Mouse (Mus musculus) spleen, postnatal 36 days (tissue): ENCODE results near the gene Msrb1.
A peak's percentile ranks its signal among the peaks of the same experiment; 100 is the strongest.
"Not testable (repeated sequence)": the region's sequence is repeated elsewhere in the genome, so short reads cannot be mapped to it uniquely, and the experiment has no call there.

ENCODE experiments used
- DNase-seq, 2 experiments: peaks; one replicate each; pipeline ENCODE4 v3.0.0; 2022; ENCODE audit warnings: low spot score in 2 of 2, mixed read lengths in 1 of 2

The Msrb1 gene

GRCm38 (mm10) chr17:24719494-24720222 is 16.8 kb upstream of the Msrb1 start:
- DNase-seq, result peak; percentile 98

DNA sequence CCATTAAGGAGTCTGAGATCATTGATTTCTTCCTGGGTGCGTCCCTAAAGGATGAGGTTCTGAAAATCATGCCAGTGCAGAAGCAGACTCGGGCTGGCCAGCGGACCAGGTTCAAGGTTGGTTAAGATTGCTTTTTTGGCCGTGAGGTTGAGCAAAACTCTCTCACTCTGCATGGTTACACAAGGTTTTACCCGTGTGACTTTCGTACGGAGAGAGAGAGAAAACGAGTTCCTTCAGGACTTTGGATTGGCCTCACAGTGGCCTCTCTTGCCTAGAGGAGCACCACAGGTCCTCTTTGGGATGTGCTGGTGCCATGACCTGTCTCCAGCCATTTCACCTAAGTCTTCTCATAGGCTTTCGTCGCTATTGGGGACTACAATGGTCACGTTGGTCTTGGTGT is 15.8 kb upstream of the Msrb1 start:
- DNase-seq, result not testable (repeated sequence)

- not testable (repeated sequence) for DNase-seq
Observed at GRCm38 (mm10) chr17:24721383-24721955, 15.0 kb upstream of the Msrb1 start.

DNA sequence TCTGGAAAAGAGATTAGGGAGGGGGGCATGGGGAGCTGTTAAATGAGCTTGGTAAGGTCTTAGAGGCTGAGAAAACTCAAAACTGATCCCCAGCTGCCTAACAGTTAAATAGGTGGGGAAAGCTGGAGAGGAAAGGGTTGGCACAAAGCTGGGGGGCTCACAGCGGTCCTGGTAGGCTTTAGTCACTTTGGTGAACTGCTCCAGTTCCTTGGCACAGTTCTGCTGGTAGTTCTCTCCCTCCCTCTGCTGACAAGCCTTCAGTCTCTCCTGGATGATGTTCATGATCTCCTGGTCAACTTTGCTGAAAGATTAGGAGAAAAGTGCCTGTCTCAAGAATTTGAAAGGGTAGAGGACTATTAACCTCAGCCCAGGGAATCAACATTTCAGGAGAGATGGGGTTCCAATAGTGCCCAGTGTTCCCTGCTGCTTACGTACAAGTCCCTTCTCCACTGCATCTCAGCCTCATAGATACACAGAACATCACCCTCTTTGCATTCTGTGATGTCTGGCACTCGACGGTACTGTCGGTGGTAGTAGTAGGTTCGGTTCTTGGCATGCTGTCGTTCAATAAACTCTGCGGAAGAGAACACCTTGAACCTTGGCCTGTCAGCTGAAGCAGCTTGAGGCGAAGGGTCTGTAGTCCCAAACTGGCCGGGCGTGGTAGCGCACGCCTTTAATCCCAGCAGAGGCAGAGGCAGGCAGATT is 14.1 kb upstream of the Msrb1 start:
- no peak for DNase-seq

DNA sequence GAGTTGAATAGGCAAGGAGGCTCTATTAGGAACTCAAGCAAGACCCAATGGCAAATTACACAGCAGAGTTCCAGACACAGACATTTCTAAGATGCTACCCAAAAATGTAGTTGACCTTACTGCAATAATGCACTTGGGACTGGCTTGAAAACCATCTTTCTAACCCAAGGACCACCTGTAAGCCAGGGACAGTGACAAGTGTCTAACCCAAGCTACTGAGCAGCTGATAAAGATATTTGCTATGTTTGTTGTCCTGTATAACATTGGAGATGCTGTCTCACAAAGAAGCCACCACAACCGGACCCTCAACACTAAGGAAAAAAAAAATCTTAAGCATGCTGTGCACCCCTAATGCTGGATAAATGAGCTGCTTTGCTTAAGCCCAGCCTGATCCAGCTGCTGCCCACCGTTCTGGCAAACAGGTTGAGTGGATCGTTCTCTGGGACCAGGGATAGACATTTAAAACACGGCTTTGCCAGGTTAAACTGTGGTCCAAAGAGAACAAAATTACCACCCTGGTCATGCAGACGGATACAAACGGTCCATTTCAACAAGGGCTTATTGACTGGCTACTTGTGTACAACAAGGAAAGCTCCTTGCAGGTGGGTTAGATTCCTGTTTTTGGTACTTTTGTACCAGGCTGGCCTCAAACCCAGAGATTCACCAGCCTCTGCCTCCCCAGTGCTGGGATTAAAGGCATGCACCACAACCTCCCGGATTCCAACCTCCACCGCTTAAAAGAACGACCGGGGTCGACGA is 13.1 kb upstream of the Msrb1 start:
- no peak for DNase-seq

- peak; percentile 19 to 50 for DNase-seq
Observed at GRCm38 (mm10) chr17:24723881-24724180, 12.6 kb upstream of the Msrb1 start.

- DNase-seq, result peak; percentile 92 to 94
Observed at GRCm38 (mm10) chr17:24724184-24724583, 12.3 kb upstream of the Msrb1 start, which contains the start of gene Ndufb10. Gene Ndufb10 (minus strand): TSS chr17:24724478.

DNA sequence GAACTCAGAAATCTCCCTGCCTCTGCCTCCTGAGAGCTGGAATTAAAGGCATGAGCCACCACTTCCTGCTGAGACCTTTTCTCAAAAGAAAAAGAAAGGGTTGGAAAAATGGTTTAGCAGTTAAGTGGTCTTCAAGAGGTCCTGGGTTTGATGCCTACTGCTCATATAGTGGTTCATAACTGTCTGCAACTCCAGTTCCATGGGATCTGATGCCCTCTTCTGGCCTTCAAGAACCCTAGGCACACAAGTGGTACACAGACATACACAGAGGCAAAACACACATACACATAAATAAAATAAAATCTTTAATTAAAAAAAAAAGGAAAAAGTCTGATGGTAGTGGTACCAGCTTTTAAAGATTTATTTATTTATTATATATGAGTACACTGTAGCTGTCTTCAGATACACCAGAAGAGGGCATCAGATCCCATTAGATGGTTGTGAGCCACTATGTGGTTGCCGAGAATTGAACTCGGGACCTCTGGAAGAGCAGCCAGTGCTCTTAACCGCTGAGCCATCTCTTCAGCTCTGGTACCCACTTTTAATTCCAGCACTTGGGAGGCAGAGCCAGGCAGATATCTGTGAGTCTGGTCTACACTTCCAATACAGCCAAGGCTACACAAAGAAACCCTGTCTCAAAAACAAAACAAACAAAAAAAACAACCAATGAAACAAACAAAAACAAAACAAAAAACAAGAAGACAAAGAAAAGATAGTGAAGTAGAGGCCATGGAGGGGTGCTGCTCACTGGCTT is 10.6 kb upstream of the Msrb1 start:
- no peak for DNase-seq

DNA sequence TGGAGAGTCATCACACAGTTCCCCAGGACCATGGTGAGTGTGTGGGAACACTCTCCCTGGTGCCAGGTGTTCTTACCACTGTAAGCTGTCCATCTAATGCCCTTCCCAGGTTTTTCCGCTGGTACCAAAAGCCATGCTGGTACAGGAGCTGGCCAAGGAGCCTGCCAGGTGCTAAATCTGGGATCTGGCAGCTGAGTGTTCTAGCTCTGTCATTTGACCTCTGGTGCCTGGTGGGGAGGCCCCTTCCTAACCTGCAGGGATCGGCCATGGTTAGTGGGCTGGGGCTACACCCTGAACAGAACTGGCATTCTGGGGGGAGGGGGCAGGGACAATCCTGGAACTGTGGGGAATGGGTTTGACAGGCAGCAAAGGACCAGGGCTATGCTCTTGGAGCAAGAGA is 8.8 kb upstream of the Msrb1 start, which contains the start of gene Rpl3l:
Gene Rpl3l, plus strand, starts transcription at position 203 of the 400 bp plus-strand sequence.
- DNase-seq, result no peak

DNA sequence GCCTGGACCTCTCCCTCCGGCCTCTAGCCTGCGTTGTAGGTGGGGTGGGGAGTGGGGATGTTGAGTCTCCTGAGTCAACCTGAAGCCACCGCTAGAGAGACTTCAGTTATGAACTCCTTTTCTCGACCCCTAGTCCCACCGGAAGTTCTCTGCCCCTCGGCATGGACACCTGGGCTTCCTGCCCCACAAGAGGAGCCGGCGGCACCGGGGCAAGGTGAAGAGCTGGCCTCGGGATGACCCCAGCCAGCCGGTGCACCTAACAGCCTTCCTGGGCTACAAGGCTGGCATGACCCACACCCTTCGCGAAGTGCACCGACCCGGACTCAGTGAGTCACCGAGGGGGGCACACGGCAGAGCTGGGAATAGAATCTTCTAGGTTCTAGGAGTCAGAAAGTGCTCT is 8.3 kb upstream of the Msrb1 start:
- no peak for DNase-seq

DNA sequence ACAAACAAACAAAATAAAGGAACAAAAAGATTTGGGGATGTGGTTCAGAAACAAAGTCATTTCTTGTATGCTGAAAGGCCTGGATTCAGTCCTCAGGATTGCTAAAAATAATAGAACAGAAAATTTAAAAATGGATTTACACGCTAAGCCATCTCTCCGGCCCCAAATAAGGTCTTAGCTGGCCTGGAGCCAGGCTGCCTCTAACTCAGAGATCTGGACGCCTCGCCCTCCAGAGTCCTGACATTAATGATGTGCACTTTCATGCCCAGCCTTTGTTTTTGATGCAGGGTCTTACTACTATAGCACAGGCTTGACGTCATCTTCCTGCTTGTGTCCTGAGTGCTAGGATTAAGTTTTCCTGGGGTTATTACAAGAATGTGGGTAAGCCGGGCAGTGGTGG is 7.4 kb upstream of the Msrb1 start:
- no peak for DNase-seq

DNA sequence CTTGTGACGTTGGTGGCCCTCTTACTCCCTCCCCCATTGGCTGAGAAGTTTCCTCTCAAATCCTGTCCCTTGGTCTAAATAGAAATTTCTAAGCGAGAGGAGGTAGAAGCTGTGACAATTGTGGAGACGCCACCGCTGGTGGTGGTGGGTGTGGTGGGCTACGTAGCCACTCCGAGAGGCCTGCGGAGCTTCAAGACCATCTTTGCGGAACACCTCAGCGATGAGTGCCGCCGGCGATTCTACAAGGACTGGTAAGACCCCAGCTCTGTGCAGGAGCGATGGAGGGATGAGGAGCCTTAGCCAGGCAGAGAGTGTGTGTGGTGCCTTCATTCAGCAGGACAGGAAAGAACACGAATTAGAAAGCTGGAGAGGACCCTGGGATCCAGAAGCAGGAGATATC is 5.7 kb upstream of the Msrb1 start:
- DNase-seq, result no peak

GRCm38 (mm10) chr17:24732233-24732935 is 4.1 kb upstream of the Msrb1 start:
- DNase-seq, result no peak

- no peak for DNase-seq
Observed at GRCm38 (mm10) chr17:24733434-24734050, 2.9 kb upstream of the Msrb1 start.

DNA sequence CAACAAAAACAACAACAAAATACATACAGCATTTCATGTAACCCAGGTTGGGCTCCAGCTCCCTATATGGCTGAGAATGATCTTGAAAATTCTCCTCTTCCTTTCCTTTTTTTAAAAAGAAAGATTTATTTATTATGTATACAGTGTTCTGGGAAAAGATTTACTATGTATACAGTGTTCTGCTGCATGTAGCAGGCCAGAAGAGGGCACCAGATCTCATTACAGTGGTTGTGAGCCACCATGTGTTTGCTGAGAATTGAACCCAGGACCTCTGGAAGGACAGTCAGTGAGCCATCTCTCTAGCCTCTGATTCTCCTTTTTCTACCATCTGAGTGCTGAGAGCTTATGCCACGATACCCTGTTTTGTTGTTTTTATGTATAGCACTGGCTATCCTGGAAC is 1.9 kb upstream of the Msrb1 start:
- DNase-seq, result no peak

DNA sequence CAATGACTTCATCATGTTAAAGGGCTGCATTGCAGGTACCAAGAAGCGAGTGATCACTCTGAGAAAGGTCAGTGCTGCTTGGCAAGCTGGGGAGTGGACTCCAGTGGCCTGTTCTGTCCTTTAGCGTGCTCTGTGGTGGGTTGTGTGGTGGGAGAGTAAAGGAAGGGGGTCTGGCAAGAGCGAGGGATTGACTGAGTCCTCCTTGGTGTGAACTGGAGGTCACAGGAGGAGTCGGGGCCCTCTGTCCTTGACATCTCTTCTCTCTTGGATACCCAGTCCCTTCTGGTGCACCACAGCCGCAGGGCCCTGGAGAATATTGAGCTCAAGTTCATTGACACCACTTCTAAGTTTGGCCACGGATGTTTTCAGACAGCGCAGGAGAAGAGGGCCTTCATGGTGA is 996 bp upstream of the Msrb1 start:
- DNase-seq, result no peak

DNA sequence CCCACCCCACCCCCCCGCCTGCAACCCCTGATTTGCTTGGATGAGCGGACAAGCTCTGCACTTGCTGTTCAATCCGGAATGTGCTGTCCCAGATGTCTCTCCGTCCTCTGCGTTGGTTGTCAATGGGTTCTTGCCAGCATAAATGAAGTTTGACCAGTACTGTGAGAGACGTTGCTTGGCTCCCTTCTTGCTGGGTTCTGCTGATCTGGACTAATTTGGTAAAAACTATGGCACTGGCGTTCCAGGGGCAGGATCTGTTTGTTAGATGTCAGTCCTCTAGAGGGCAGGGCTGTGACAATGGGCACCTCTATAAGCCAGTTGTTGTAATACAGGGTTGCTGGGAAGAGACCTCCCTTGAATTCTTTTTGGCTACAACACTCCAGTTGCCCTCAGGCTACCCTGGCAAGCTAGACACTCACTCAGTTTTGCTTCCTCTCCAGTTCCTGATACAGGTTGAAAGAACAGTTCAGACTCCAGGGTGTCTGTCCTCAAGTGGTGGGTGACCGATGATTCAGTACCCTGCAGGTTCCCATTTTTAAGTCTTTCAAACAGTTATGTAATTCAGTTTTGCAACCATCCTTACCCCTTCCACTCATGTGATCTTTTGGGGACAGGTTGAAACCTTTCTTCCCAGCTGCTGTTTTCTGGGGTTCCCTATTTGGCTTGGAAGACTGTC is 831 bp downstream of the Msrb1 start:
- DNase-seq, result no peak

- no peak for DNase-seq
Observed at GRCm38 (mm10) chr17:24738238-24738637, 1.8 kb downstream of the Msrb1 start.

DNA sequence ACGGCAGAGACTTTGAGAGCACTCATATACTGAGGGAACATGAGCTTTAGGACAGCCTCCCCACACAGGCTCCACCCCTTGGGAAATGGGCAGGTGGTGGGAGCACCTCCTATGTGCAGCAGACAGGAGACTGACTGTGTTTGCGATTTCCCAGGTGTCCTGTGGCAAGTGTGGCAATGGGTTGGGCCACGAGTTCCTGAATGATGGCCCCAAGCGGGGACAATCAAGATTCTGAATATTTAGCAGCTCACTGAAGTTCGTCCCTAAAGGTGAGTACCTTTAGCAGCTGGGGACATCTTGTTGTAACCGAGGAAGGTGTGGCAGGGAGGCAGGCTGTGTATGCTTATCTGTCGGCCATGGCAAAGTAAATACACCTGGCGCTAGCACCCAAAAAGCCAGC is 3.5 kb downstream of the Msrb1 start:
- DNase-seq, result no peak

DNA sequence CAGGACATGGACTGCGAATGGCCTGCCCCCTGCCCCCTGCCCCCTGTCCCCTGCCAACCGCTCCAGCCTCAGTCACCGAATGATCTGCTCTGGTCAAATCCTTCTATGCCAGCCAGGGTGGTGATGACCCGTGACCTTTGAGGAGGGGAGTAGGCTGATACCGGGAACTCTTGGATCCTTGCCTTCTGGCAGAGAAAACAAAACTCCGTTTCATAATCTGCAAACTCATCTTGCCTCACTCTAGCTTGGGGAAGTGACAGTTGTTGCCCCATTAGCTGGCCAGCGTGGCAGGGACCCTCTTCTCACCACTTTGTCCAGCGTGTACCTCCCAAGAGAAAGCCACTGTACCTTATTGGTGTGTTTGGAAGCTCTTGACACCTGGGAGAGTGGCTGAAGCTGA is 5.9 kb downstream of the Msrb1 start:
- no peak for DNase-seq
